Mouse (Mus musculus): ENCODE results near the gene Ikzf1.

- TF ChIP-seq CTCF (IDR thresholded peaks at IDR 0.05; ENCODE audit: low read depth) (no peak), EP300 (IDR thresholded peaks at IDR 0.05; ENCODE audit: low read depth) (no peak)
These were observed 54.3 kb downstream of the Ikzf1 start for GRCm38 (mm10) chr11:11739054-11739453.

Data from heart, postnatal 0 days (tissue).